Mouse (Mus musculus): Measurements from ENCODE around the gene Fam98b. TPM values are rescaled to one million over a fixed set of nuclear protein-coding genes. Genes with fewer than 3 reads are reported as not detected.

Gene Fam98b
- polyA plus RNA-seq (2012; fragmentation: generic; extraction: Trizol), result 36.4 TPM
- long read RNA-seq, experiment 1, partial matches to known transcripts, result 10 of 12 reads
- long read RNA-seq, experiment 1, other reads (novel, unspliced or antisense), result 2 of 12 reads
- long read RNA-seq, experiment 2, partial matches to known transcripts, result 1 of 2 reads
- long read RNA-seq, experiment 2, other reads (novel, unspliced or antisense), result 1 of 2 reads

DNA sequence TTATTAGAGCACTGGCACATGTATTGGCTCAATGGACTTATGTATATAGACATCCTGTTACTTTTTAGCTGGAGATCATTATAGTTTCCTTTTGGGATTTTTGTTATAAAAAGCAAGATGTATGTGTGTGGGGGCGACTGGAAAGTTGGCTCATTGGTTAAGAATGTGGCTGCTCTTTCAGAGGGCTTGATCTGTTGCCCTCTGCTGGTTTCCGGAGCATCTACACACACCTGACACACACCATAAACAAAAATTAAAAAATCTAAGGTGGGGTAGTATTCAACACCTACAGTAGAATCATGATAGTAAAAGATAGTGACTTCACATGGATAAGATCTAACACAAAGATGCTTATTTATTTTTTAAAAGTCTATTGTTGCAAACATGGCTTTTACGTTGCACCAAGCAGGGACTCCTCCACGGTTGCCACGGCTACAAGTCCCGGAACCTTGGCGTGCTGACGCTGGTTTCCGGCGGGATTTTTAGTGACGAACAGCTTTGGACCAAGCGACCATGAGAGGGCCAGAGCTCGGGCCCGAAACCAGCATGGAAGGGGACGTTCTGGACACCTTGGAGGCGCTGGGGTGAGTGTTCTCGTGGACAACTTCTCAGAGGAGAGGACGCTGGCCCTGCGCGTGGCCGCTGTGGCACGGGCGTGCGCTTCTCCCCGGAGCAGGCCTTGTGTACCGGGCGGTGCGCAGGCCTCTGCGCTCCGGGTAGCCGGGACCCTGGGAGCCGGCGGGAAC lies at the start of gene Fam98b:
TSS of gene Fam98b (plus strand) at position 485 of the 746 bp plus-strand sequence.
- H3K79me3 ChIP-seq (ENCODE audit: low read depth), result peaks cover 42% of the 10 kb centered on the region
- H3K79me2 ChIP-seq (ENCODE audit: control insufficient read depth, insufficient read depth), result peaks cover 50% of the 10 kb centered on the region
- peak within 1 kb of the TSS; percentile 100 for H3ac ChIP-seq (ENCODE audit: control insufficient read depth, insufficient read length, low read depth)
- no peaks in the 10 kb centered on the region for H3K36me3 ChIP-seq (ENCODE audit: control insufficient read depth, insufficient read depth)
- TF ChIP-seq FOSL1 (IDR thresholded peaks at IDR 0.05; ENCODE audit: insufficient read depth, low read length, poor library complexity, severe bottlenecking), result no peak
- TF ChIP-seq MAX (IDR thresholded peaks at IDR 0.05), result peak; percentile 37
- peak; percentile 10 for TF ChIP-seq CTCF (IDR thresholded peaks at IDR 0.05; ENCODE audit: control insufficient read depth, insufficient read depth, insufficient read length)
- H3K27me3 ChIP-seq (ENCODE audit: control insufficient read depth, insufficient read depth, insufficient read length), result peaks cover 3% of the 10 kb centered on the region
- H3K4me3 ChIP-seq (ENCODE audit: insufficient read depth, poor library complexity, severe bottlenecking), result peak within 1 kb of the TSS; percentile 79

DNA sequence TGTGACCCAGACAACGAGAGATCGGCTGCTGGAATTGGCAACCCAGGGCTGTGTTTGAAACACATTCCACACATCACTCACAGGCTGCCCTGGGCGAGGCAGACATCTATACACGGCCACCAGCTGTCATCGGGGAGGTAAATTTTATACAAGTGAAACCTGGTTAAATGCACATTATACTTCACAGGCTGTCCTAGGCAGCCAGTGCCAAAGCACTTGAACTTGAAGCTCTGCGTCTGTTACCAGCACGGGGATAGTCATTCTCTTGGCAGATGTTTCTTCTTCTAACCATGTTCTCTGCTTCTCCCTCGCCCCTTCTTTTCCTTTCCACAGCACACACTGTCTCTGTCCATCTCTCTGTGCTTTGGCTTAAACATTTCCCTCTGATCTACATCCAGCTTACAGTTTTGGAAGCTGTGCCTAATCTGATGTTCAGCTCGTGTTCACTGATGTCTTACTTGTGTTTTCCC lies 48.6 kb upstream of the Fam98b start:
- H3ac ChIP-seq (ENCODE audit: control insufficient read depth, insufficient read length, low read depth), result no peak overlapping the region
- no peaks in the 10 kb centered on the region for H3K79me3 ChIP-seq (ENCODE audit: low read depth)
- H3K27me3 ChIP-seq (ENCODE audit: control insufficient read depth, insufficient read depth, insufficient read length), result no peaks in the 10 kb centered on the region
- TF ChIP-seq CEBPB (IDR thresholded peaks at IDR 0.05; ENCODE audit: low read depth) (no peak), CTCF (IDR thresholded peaks at IDR 0.05; ENCODE audit: control insufficient read depth, insufficient read depth, insufficient read length) (no peak), MYOG (IDR thresholded peaks at IDR 0.05; ENCODE audit: control insufficient read depth, extremely low read depth, insufficient read length) (no peak), USF1 (IDR thresholded peaks at IDR 0.05; ENCODE audit: low read depth) (no peak), FOSL1 (IDR thresholded peaks at IDR 0.05; ENCODE audit: insufficient read depth, low read length, poor library complexity, severe bottlenecking) (no peak), MYOD1 (IDR thresholded peaks at IDR 0.05; ENCODE audit: control insufficient read depth, insufficient read length, low read depth) (no peak), MAX (IDR thresholded peaks at IDR 0.05) (no peak)
- H3K79me2 ChIP-seq (ENCODE audit: control insufficient read depth, insufficient read depth), result no peaks in the 10 kb centered on the region
- H3K36me3 ChIP-seq (ENCODE audit: control insufficient read depth, insufficient read depth), result no peaks in the 10 kb centered on the region
- no peak overlapping the region for H3K4me3 ChIP-seq (ENCODE audit: insufficient read depth, poor library complexity, severe bottlenecking)

DNA sequence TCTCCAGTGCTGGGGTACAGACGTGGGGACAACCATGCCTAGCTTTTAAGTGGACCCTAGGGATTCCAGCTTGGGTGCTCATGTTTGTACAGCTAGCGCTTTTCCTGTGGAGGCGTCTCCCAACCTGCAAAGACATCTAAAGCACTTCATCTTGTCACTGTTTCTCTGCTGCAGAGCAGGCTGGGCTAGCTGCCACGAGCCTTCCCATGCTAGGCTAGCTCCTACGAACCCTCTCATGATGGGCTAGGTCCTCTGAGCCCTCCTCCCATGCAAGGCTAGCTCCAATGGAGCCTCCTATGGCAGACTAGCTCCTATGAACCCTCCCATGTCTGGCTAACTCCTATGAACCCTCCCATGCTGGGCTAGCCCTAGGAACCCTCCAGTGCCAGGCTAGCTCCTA lies 46.2 kb upstream of the Fam98b start:
- TF ChIP-seq MAX (IDR thresholded peaks at IDR 0.05), result no peak
- TF ChIP-seq MYOD1 (IDR thresholded peaks at IDR 0.05; ENCODE audit: control insufficient read depth, insufficient read length, low read depth), result no peak
- TF ChIP-seq FOSL1 (IDR thresholded peaks at IDR 0.05; ENCODE audit: insufficient read depth, low read length, poor library complexity, severe bottlenecking), result no peak
- TF ChIP-seq CEBPB (IDR thresholded peaks at IDR 0.05; ENCODE audit: low read depth), result no peak
- TF ChIP-seq CTCF (IDR thresholded peaks at IDR 0.05; ENCODE audit: control insufficient read depth, insufficient read depth, insufficient read length), result no peak
- TF ChIP-seq MYOG (IDR thresholded peaks at IDR 0.05; ENCODE audit: control insufficient read depth, extremely low read depth, insufficient read length), result no peak
- no peak for TF ChIP-seq USF1 (IDR thresholded peaks at IDR 0.05; ENCODE audit: low read depth)
- Histone ChIP-seq H3ac (ENCODE audit: control insufficient read depth, insufficient read length, low read depth) (no peak overlapping the region), H3K4me3 (ENCODE audit: insufficient read depth, poor library complexity, severe bottlenecking) (no peak overlapping the region), H3K27me3 (ENCODE audit: control insufficient read depth, insufficient read depth, insufficient read length) (no peaks in the 10 kb centered on the region), H3K79me3 (ENCODE audit: low read depth) (no peaks in the 10 kb centered on the region), H3K36me3 (ENCODE audit: control insufficient read depth, insufficient read depth) (no peaks in the 10 kb centered on the region), H3K79me2 (ENCODE audit: control insufficient read depth, insufficient read depth) (no peaks in the 10 kb centered on the region)

DNA sequence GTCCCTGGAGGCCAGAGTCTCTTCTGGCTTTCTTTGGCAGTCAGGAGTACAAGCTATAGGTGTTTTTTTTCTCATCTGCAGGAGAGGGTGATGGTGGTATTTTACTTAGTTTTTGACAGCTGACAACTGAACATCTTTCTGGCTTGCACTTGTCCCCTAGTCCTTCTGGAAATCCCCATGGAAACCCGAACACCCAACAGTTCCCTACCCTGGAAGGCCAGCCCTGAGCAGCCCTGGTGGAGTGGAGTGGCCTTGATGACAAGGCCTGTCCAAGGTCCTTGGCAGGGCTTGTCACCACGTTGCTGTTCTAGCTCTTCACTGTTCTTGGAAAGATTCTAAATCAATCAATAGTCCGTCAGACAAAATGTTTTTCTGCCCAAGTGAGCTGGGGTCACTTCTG lies 45.0 kb upstream of the Fam98b start:
- no peak overlapping the region for H3ac ChIP-seq (ENCODE audit: control insufficient read depth, insufficient read length, low read depth)
- no peaks in the 10 kb centered on the region for H3K79me2 ChIP-seq (ENCODE audit: control insufficient read depth, insufficient read depth)
- TF ChIP-seq USF1 (IDR thresholded peaks at IDR 0.05; ENCODE audit: low read depth) (no peak), MYOG (IDR thresholded peaks at IDR 0.05; ENCODE audit: control insufficient read depth, extremely low read depth, insufficient read length) (no peak), FOSL1 (IDR thresholded peaks at IDR 0.05; ENCODE audit: insufficient read depth, low read length, poor library complexity, severe bottlenecking) (no peak), MYOD1 (IDR thresholded peaks at IDR 0.05; ENCODE audit: control insufficient read depth, insufficient read length, low read depth) (no peak), CEBPB (IDR thresholded peaks at IDR 0.05; ENCODE audit: low read depth) (no peak), CTCF (IDR thresholded peaks at IDR 0.05; ENCODE audit: control insufficient read depth, insufficient read depth, insufficient read length) (no peak), MAX (IDR thresholded peaks at IDR 0.05) (no peak)

DNA sequence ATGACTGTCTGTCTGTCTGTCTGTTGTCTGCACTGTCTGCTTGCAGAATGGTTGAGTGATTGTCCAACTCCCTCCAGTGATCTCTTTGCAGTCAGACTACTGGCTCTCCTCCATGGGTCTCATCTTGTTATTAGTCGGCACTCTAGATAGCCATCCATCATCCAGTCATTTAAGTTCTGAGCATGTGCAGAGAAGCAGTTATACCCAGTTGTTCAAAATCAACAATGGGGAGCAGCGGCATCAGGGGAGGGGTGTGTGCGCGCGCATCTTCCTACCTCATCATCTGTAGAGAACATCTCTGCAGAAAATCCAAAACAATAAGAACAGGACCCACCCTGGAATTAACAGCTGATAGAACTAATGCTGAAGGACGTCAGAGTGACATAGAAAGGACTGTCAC lies 44.5 kb upstream of the Fam98b start:
- Histone ChIP-seq H3K36me3 (ENCODE audit: control insufficient read depth, insufficient read depth) (no peaks in the 10 kb centered on the region), H3K4me3 (ENCODE audit: insufficient read depth, poor library complexity, severe bottlenecking) (no peak overlapping the region), H3K27me3 (ENCODE audit: control insufficient read depth, insufficient read depth, insufficient read length) (no peaks in the 10 kb centered on the region), H3K79me2 (ENCODE audit: control insufficient read depth, insufficient read depth) (no peaks in the 10 kb centered on the region), H3K79me3 (ENCODE audit: low read depth) (no peaks in the 10 kb centered on the region), H3ac (ENCODE audit: control insufficient read depth, insufficient read length, low read depth) (no peak overlapping the region)
- TF ChIP-seq CTCF (IDR thresholded peaks at IDR 0.05; ENCODE audit: control insufficient read depth, insufficient read depth, insufficient read length) (no peak), USF1 (IDR thresholded peaks at IDR 0.05; ENCODE audit: low read depth) (no peak), MAX (IDR thresholded peaks at IDR 0.05) (no peak), MYOG (IDR thresholded peaks at IDR 0.05; ENCODE audit: control insufficient read depth, extremely low read depth, insufficient read length) (no peak), FOSL1 (IDR thresholded peaks at IDR 0.05; ENCODE audit: insufficient read depth, low read length, poor library complexity, severe bottlenecking) (no peak), CEBPB (IDR thresholded peaks at IDR 0.05; ENCODE audit: low read depth) (no peak), MYOD1 (IDR thresholded peaks at IDR 0.05; ENCODE audit: control insufficient read depth, insufficient read length, low read depth) (no peak)

More for the DNA sequence above, 45.0 kb upstream of the Fam98b start:
- no peak overlapping the region for H3K4me3 ChIP-seq (ENCODE audit: insufficient read depth, poor library complexity, severe bottlenecking)
- H3K36me3 ChIP-seq (ENCODE audit: control insufficient read depth, insufficient read depth), result no peaks in the 10 kb centered on the region
- H3K27me3 ChIP-seq (ENCODE audit: control insufficient read depth, insufficient read depth, insufficient read length), result no peaks in the 10 kb centered on the region
- no peaks in the 10 kb centered on the region for H3K79me3 ChIP-seq (ENCODE audit: low read depth)

Measured in C2C12 (cell line).